Mouse (Mus musculus): ENCODE measurements around the gene Pnpla1.

- no peak for TF ChIP-seq FOSL1 (IDR thresholded peaks at IDR 0.05; ENCODE audit: insufficient read depth, low read length, poor library complexity, severe bottlenecking)
- TF ChIP-seq CTCF (IDR thresholded peaks at IDR 0.05; ENCODE audit: control insufficient read depth, insufficient read depth, insufficient read length): no peak
- no peak for TF ChIP-seq MAX (IDR thresholded peaks at IDR 0.05)
- TF ChIP-seq CEBPB (IDR thresholded peaks at IDR 0.05; ENCODE audit: low read depth): no peak
- TF ChIP-seq USF1 (IDR thresholded peaks at IDR 0.05; ENCODE audit: low read depth): no peak
Observed at GRCm38 (mm10) chr17:28934120-28934916, 76.1 kb downstream of the Pnpla1 start.
